Mouse (Mus musculus) erythroblast, adult 5-6 weeks (primary cell): Measurements from ENCODE around the gene Ptgir. TPM values are rescaled to one million over a fixed set of nuclear protein-coding genes. Genes with fewer than 3 reads are reported as not detected.

Experiments
- ATAC-seq: replicated peaks from 2 replicates; pipeline ENCODE4 v1.8.0; 2016; ENCODE audit warnings: moderate number of reproducible peaks, mild to moderate bottlenecking, moderate TSS enrichment, inconsistent platforms; ENCODE audit not compliant: poor library complexity, low FRiP score, severe bottlenecking
- total RNA-seq, 2 experiments: library from RNA; stranded (forward) in 1 of 2; stranded (reverse) in 1 of 2; fragments of 150-400 nt in 1 of 2; fragments of 200-764, 138-1000 nt in 1 of 2; gene quantifications; 2 replicates each; pipeline versions ENCODE4 v1.2.3 to v1.2.4; 2015 to 2017; ENCODE audit warnings: low replicate concordance in 2 of 2

The Ptgir gene
- total RNA-seq, 2 experiments from 2014 or later: 1.8 to 6.7 TPM

- no peak for ATAC-seq
Measured at GRCm38 (mm10) chr7:16890536-16890935, 15.8 kb upstream of the Ptgir start.

DNA sequence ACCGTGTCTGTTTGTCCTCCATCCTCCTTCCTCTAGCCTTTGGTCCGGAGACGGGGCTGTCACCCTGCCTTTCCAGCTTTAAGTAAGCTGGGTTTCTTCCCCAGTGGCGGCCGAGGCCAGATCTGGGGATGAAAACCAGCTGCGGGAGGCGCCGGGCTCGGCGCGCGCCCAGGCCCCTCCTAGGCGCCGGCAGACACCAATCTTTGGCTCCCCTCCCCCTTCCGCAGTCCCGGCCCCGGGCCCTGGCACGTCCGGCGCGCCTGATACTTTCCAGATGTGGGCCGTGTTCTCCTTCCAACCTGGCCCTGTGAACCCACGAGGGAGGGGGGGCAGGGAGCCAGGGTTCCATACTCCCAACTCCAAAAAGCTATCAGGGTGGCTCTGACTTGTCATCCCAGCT is 15.3 kb upstream of the Ptgir start:
- ATAC-seq: no peak

GRCm38 (mm10) chr7:16891641-16892351 is 14.5 kb upstream of the Ptgir start, which contains the start of gene Gng8:
Gene Gng8, plus strand, starts transcription at chr7:16891786.
- peak; percentile 86 for ATAC-seq

DNA sequence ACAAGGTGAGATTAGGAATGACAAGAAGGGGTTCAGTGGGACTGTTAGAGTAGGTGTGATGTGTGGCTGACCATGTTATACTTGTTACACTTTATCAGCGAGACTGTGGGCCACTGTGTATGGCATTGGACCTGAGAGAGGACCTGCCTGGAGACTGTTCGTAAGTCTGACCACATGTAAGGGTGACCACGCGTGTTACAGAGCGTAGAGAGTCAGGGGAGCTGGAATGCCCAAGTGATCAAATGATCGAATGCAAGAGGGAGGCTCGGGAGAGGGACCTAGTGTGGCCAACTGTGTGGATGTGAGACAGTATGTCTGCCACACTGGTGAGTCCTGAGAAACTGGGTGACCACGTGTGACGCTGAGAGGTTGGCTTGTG is 13.9 kb upstream of the Ptgir start:
- 0 out of 2 replicates have a peak, but pooled peaks have one; percentile 13 for ATAC-seq

- ATAC-seq: no peak
Measured at GRCm38 (mm10) chr7:16893612-16894011, 12.7 kb upstream of the Ptgir start.

DNA sequence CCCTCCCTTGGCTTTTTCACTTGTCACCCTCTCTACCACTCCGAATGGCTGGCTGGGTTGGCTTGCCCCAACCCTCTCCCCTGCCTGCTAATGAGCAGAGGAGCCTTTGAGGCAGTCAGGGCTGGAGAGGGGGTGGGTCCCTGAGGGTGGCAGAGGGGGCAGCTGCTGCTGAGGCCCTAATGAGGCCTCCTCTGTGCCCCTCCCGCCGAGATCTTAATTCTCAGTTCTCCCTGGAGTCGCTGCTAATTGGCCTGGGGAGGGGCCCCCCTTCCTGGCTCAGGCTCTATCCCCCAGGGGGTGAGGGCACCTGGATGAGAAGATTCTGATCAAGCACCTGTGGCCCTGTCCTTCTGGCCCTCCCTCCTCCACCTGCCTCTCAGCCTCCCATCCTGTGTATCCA is 12.0 kb upstream of the Ptgir start:
- ATAC-seq: no peak

GRCm38 (mm10) chr7:16895000-16895399 is 11.3 kb upstream of the Ptgir start:
- peak; percentile 73 for ATAC-seq

- ATAC-seq: no peak
Measured at GRCm38 (mm10) chr7:16895511-16895910, 10.8 kb upstream of the Ptgir start.

- ATAC-seq: no peak
Measured at GRCm38 (mm10) chr7:16900526-16900925, 5.8 kb upstream of the Ptgir start.

GRCm38 (mm10) chr7:16903439-16903955 is 2.8 kb upstream of the Ptgir start:
- no peak for ATAC-seq

DNA sequence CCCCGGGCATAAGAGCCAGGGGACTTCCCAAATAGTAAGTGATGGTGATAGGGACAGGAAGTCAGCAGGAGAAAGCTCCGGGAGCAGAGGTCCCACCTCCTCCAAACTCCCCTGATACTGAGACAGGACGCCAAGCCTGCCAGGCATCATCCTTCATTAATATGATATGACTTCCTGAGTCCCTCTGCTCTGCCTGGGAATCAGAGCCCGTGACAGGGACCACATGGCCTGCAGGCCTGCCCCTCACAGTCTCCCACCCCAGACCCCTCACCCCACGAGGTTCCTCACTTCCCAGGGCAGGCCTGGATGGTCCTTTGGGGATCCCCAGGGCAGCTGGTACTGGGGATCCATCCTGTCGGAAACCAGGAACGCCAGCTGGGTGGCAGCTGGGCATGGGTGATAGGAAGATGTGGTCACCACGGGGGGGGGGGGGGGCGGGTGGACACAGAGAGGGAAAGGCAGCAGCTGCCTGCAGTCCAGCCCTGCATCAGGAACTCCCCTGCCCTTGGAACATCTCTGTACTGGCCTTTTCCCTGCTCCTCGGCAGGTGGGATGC is 2.1 kb upstream of the Ptgir start:
- no peak for ATAC-seq

DNA sequence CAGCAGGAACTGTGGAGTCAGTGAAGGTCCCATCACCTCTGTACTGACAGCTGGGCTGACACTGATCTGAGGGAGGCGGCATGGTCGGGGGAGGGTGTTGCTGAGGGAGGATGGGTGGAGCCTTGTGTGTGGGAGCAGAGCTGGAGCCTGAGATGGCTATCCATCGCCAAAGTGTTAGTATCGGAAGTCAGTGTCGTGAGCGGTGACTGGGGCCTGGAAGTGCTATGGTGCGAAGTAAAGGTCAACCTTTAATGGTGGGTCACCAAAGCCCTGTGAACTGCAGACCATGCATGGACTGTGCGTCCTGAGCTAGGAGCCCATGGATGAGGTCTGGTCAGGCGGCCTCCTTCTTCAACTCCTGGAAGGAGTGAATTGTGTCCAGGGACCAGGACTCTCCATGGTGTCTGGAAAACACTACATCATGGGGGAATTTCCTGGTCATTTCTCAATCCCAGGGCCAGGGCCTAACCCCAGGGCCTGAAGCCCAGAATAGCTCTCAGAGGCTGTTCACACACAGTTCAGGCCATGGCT is 734 bp upstream of the Ptgir start:
- ATAC-seq: no peak

- ATAC-seq: no peak
Measured at GRCm38 (mm10) chr7:16906889-16907559, 734 bp downstream of the Ptgir start.

GRCm38 (mm10) chr7:16907842-16908241 is 1.6 kb downstream of the Ptgir start:
- ATAC-seq: no peak

- no peak for ATAC-seq
Measured at GRCm38 (mm10) chr7:16908367-16908766, 2.1 kb downstream of the Ptgir start.

DNA sequence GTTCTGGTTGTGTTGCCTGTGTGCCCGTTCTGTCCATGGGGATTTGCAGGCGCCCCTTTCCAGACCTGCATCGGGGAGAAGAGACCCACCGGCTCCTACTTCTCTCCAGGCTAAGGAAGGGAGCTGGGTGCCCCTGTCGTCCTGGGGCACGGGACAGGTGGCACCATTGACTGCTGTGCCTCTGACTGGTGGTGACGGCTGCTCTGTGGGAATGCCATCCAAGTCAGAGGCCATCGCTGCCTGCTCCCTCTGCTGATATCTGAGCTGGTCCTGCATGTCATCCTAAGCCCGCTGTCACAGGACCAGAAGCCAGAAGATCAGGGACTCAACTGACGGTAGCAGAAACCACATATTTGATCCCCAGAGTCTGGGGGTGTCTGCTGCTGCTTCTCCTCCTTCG is 2.6 kb downstream of the Ptgir start:
- ATAC-seq: no peak

GRCm38 (mm10) chr7:16909909-16910308 is 3.6 kb downstream of the Ptgir start:
- ATAC-seq: no peak

- no peak for ATAC-seq
Measured at GRCm38 (mm10) chr7:16911904-16912303, 5.6 kb downstream of the Ptgir start.

DNA sequence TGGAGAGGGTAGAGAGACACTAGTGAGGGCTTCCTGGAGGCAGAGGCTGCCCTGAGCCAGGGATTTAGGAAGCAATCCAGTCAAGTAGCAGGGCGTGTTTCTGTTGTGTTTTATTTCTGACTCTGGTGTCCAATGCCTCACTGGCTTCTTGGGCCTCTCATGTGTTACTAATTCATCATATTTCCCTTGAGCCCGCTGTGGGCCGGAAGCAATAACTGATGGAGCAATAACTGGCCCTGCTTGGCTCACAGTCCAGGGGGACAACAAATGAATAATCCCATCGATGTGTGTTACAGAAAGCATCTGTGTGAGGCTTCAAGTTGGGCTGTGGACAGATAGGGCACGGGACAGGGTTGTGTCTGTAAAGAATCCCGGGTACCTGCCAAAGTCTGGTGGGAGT is 6.1 kb downstream of the Ptgir start:
- ATAC-seq: no peak

GRCm38 (mm10) chr7:16913806-16914452 is 7.6 kb downstream of the Ptgir start:
- peak; percentile 83 for ATAC-seq
